Mouse (Mus musculus) cerebellum, adult 9-10 months (tissue): ENCODE results near the gene Urad.

Experiments used
- DNase-seq: peaks from one replicate; pipeline ENCODE4 v3.0.0; 2022

Gene Urad

GRCm38 (mm10) chr5:147299255-147300000, 22.8 kb downstream of the Urad start:
- no peak for DNase-seq

GRCm38 (mm10) chr5:147297249-147297648, 25.0 kb downstream of the Urad start:
- DNase-seq: no peak

GRCm38 (mm10) chr5:147294121-147294520, 28.1 kb downstream of the Urad start:
- DNase-seq: no peak

- peak; percentile 49 for DNase-seq
These were observed 28.9 kb downstream of the Urad start for GRCm38 (mm10) chr5:147293127-147293910.

- no peak for DNase-seq
These were observed 29.6 kb downstream of the Urad start for GRCm38 (mm10) chr5:147292506-147293120.

- no peak for DNase-seq
These were observed 30.3 kb downstream of the Urad start for GRCm38 (mm10) chr5:147291764-147292505.

- no peak for DNase-seq
These were observed 37.9 kb downstream of the Urad start for GRCm38 (mm10) chr5:147284365-147284764.

GRCm38 (mm10) chr5:147277547-147277925, 44.7 kb downstream of the Urad start:
- no peak for DNase-seq

- no peak for DNase-seq
These were observed 45.3 kb downstream of the Urad start for GRCm38 (mm10) chr5:147276701-147277546.

- DNase-seq: no peak
These were observed 46.5 kb downstream of the Urad start for GRCm38 (mm10) chr5:147275761-147276160.

- no peak for DNase-seq
These were observed 47.8 kb downstream of the Urad start for GRCm38 (mm10) chr5:147274174-147275141.

GRCm38 (mm10) chr5:147272808-147273345, 49.4 kb downstream of the Urad start:
- DNase-seq: no peak

GRCm38 (mm10) chr5:147272046-147272807, 50.0 kb downstream of the Urad start:
- DNase-seq: no peak

GRCm38 (mm10) chr5:147270673-147271655, 51.3 kb downstream of the Urad start:
- no peak for DNase-seq

- DNase-seq: no peak
These were observed 52.1 kb downstream of the Urad start, which contains the start of gene Pdx1 for GRCm38 (mm10) chr5:147269926-147270672. TSS of gene Pdx1 (plus strand) at chr5:147269959.

GRCm38 (mm10) chr5:147269371-147269770, 52.9 kb downstream of the Urad start:
- DNase-seq: no peak

GRCm38 (mm10) chr5:147268728-147269127, 53.5 kb downstream of the Urad start:
- no peak for DNase-seq

- DNase-seq: no peak
These were observed 54.8 kb downstream of the Urad start for GRCm38 (mm10) chr5:147267434-147267833.
